Mouse (Mus musculus) heart, embryonic 12.5 days (tissue): ENCODE measurements around the gene Gm3417. TPM values are rescaled to one million over a fixed set of nuclear protein-coding genes. Genes with fewer than 3 reads are reported as not detected.
A peak's percentile ranks its signal among the peaks of the same experiment; 100 is the strongest.
"Not testable (repeated sequence)": the region's sequence is repeated elsewhere in the genome, so short reads cannot be mapped to it uniquely, and the experiment has no call there.

ENCODE experiments used
- ATAC-seq: fragments of 200-750 bp; cut with Nextera tagmentation; 2 replicates; pipeline ENCODE4 v1.8.0; 2017; ENCODE audit warnings: moderate TSS enrichment, moderate library complexity; ENCODE audit not compliant: insufficient number of reproducible peaks, low FRiP score
- H3K27ac ChIP-seq: fragments of 300-500 bp; sonication (generic); 2 replicates; pipeline ENCODE4 v1.5.1; 2016; ENCODE audit warnings: mild to moderate bottlenecking, moderate library complexity; ENCODE audit not compliant: poor library complexity, severe bottlenecking
- H3K27me3 ChIP-seq: fragments of 300-500 bp; sonication (generic); replicated peaks from 2 replicates; pipeline ENCODE4 v1.6.1; 2016; ENCODE audit warnings: mild to moderate bottlenecking, moderate library complexity
- H3K36me3 ChIP-seq: fragments of 300-500 bp; sonication (generic); 2 replicates; pipeline ENCODE4 v1.6.1; 2016; ENCODE audit warnings: mild to moderate bottlenecking, moderate library complexity
- H3K4me1 ChIP-seq: fragments of 300-500 bp; sonication (generic); replicated peaks from 2 replicates; pipeline ENCODE4 v1.6.1; 2016; ENCODE audit warnings: mild to moderate bottlenecking
- H3K4me2 ChIP-seq: fragments of 300-500 bp; sonication (generic); 2 replicates; pipeline ENCODE4 v1.6.1; 2016; ENCODE audit warnings: mild to moderate bottlenecking, moderate library complexity
- H3K4me3 ChIP-seq: fragments of 300-500 bp; sonication (generic); 2 replicates; pipeline ENCODE4 v1.5.1; 2016; ENCODE audit warnings: mild to moderate bottlenecking
- H3K9ac ChIP-seq: fragments of 300-500 bp; sonication (generic); 2 replicates; pipeline ENCODE4 v1.6.1; 2016; ENCODE audit warnings: mild to moderate bottlenecking, moderate library complexity
- H3K9me3 ChIP-seq: fragments of 300-500 bp; sonication (generic); replicated peaks from 2 replicates; pipeline ENCODE4 v1.6.1; 2016; ENCODE audit warnings: mild to moderate bottlenecking, moderate library complexity
- whole genome bisulfite sequencing: fragments of 180-500 bp; shearing (Covaris S2); methylation state at CpG from one replicate; pipeline ENCODE4 v1.1.7; 2016; 5-methylcytosine and 5-hydroxymethylcytosine counted together
- polyA plus RNA-seq: library from polyadenylated mRNA; unstranded; fragments of >200 nt; fragmentation: Nextera tagmentation; extraction: Ambion mirVana; gene quantifications from 2 replicates; pipeline ENCODE4 v1.2.1, GENCODE M21; 2016

Gene Gm3417
- 0.42 TPM in 1 of 2 replicates, not detected in the other for polyA plus RNA-seq

DNA sequence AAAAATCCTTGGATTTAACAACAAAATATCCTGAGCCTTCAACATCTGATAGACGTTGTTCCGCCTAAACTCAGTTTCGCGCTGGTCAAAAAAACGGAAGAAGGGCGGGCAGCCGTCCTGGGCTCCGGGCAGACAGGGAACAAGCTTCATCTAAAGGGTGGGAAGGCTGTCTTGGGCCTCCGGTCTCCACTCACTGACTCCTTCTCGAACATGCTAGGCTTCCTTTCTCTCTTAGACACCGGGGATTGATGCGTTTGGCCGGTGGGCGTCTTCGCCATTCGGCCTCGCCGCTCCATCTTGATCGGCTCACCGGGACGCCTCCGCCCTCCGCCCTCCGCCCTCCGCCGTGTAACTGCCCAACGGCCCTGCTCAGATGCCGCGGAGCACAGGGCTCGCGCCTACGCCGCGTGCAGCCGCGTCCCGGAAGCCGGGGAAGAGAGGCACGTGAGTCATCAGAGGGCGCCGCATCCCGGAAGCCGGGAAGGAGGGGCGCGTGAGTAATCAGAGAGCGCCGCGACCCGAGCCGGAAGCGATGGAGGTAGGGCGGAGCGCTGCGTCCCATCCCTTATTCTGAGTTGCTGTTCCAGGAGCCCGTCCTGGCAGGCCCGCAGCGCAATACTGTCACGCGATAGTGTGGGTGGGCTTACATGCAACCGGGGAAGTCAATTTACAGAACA is at the start of gene Gm3417, which contains the start of gene 9030025P20Rik:
TSS of gene Gm3417 (minus strand) at position 429 of the 677 bp plus-strand sequence.
TSS of gene 9030025P20Rik (plus strand) at position 107 of the 677 bp plus-strand sequence.
- H3K27me3 ChIP-seq, H3K27ac ChIP-seq, H3K4me3 ChIP-seq, H3K36me3 ChIP-seq, H3K4me2 ChIP-seq, H3K9ac ChIP-seq, H3K9me3 ChIP-seq, H3K4me1 ChIP-seq: not testable (repeated sequence)
- ATAC-seq, result peak; percentile 99
- no CpG with 5 or more reads among the region's 60 CpGs for WGBS

DNA sequence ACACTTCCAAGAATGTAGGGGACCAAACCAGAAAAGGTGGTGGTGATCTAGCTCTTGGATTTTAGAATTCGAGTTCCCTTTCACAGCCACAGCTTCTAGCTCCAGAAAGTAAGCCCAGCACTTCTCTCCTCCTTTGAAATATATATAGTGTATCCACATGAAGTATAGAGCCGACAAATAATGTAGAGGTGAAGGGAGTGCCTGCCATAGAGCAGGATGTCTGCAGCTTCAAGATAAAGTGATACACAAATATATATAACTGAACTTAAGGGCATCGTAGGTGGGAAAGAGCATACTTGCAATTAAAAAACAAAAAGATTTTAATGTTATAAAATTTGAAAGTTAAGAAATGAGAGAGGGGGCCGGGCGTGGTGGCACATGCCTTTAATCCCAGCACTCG is 46.9 kb upstream of the Gm3417 start:
- H3K9ac ChIP-seq, H3K4me2 ChIP-seq, H3K36me3 ChIP-seq, H3K4me1 ChIP-seq, H3K9me3 ChIP-seq, H3K4me3 ChIP-seq, ATAC-seq, H3K27me3 ChIP-seq, H3K27ac ChIP-seq: not testable (repeated sequence)
- WGBS, result no CpG with 5 or more reads among the region's 6 CpGs

DNA sequence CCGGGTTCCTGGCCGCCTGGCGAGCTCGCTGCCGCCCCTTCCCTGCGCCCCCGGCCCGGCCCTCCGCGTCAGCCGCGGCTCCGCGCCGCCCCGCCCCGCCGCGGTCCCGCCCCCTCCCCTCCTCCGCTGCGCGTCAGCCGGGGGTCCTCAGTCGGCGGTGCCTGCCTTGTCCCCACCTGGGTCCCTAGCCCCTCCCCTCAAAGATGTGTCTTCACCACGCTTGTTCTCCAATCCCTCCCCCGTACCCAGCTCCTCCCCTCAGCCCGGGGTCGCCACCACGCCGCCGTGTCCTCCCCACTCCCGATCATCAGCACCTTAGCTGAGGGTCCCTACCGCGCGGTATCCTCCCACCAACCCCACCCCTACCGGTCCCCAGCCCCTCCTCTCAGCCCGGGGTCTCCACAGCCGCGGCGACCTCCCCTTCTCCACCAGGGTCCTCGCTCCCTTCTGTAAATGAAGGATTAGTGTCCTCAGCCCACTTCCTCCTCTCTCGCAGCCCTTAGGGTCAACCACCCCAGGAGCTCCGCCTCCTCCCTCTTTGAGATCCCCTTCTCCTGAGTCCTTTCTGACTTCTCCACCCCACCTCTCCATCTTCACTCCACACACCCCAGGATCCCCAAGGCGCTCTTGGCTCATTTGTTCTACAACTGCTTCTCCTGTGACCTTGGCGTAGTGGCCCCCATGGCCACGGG is 46.1 kb upstream of the Gm3417 start:
- not testable (repeated sequence) for H3K27me3 ChIP-seq, H3K9me3 ChIP-seq, H3K36me3 ChIP-seq, H3K4me1 ChIP-seq, H3K9ac ChIP-seq, H3K27ac ChIP-seq, H3K4me3 ChIP-seq, H3K4me2 ChIP-seq
- WGBS, result no CpG with 5 or more reads among the region's 48 CpGs
- ATAC-seq, result peak; percentile 82

DNA sequence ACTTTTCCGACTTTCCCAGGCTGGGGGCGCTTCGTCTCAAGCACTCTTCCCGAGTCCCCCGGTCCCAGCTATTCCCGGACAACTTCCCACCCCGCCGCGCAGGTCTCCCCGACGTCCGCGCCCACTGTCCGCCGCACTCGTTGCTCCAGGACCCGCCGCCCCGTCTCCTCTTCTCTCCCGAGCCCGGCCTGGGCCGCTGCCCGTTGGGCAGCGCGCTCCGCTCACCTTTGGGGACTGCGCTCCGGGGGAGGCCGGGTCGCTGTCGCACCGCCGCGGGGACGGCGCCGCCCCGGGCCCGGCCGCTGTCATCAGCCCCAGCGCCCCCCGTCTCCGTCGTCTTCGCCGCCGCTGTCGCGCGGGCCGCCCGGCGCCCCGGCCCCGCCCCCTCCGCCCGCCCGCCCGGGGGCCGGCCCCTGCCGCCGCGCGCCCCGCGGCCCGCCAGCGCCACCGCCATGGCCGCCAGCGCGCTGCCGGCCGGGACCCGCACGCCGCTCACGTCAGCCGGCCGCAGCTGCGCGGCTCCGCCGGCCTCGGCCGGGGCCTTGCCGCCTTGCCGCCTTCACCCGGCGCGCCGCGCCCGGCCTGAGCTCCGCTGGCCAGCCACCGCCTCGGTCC is 45.4 kb upstream of the Gm3417 start:
- ATAC-seq, result peak; percentile 87
- not testable (repeated sequence) for H3K36me3 ChIP-seq, H3K4me3 ChIP-seq, H3K9me3 ChIP-seq, H3K4me2 ChIP-seq, H3K27ac ChIP-seq, H3K4me1 ChIP-seq, H3K9ac ChIP-seq, H3K27me3 ChIP-seq
- no CpG with 5 or more reads among the region's 97 CpGs for WGBS

- ATAC-seq, H3K36me3 ChIP-seq, H3K27me3 ChIP-seq, H3K4me2 ChIP-seq, H3K9me3 ChIP-seq, H3K4me3 ChIP-seq, H3K4me1 ChIP-seq, H3K27ac ChIP-seq: not testable (repeated sequence)
- WGBS, result 80% methylated on average over 3 of the region's 3 CpGs
- 0 out of 2 replicates have a peak overlapping the region, but pooled peaks have one; percentile 41 for H3K9ac ChIP-seq
These were observed 43.1 kb upstream of the Gm3417 start for GRCm38 (mm10) chr17:15021503-15022220.

GRCm38 (mm10) chr17:15009706-15010413 is 31.3 kb upstream of the Gm3417 start, which contains the start of gene Gm3435:
TSS of gene Gm3435 (plus strand) at chr17:15010176.
- H3K4me2 ChIP-seq, H3K9me3 ChIP-seq, H3K4me3 ChIP-seq, H3K27me3 ChIP-seq, H3K9ac ChIP-seq, H3K36me3 ChIP-seq, H3K27ac ChIP-seq, H3K4me1 ChIP-seq: not testable (repeated sequence)
- ATAC-seq, result peak; percentile 97
- no CpG with 5 or more reads among the region's 60 CpGs for WGBS

DNA sequence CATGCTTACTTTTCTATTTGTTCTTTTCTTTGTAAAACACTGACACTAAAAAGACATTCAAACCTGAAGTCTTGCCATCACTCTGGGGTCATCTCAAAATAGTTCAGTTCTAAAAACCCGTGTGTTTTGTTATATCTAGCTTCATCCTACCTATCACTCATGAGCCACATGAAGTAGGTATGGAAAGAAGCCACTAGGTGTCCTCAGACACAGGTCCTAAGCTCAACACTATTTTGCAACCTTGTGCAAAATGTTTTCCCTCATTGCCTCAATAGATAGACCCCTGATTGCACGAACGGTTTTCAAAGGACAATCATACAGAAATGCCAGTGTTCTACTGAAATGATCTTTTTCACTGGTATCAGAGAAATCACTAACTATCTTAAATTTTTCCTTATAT is 30.5 kb upstream of the Gm3417 start:
- not testable (repeated sequence) for H3K4me1 ChIP-seq, H3K4me3 ChIP-seq, H3K9ac ChIP-seq, H3K36me3 ChIP-seq, H3K27ac ChIP-seq, H3K4me2 ChIP-seq, H3K9me3 ChIP-seq, H3K27me3 ChIP-seq
- 0 out of 2 replicates have a peak, but pooled peaks have one; percentile 34 for ATAC-seq
- WGBS, result no CpG with 5 or more reads among the region's 3 CpGs

DNA sequence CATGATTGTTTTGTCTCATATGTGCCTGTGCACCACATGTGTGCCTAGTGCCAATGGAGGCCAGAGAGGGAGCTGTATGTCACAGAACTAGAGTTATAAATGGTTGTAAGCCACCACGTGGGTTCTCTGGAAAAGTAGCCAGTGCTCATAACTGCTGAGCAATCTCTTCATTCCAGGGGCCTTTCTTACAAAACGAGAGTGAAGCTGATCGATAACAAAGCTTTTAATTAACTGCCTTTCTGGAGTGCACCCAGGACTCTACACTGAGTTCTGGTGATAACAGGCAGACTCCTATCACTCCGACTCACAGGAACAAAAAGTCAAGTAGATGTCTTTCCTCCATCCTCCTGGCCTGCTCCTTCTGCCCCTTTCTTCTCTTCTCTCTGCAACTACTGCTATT is 21.5 kb upstream of the Gm3417 start:
- H3K4me1 ChIP-seq, H3K27ac ChIP-seq, H3K27me3 ChIP-seq, H3K4me2 ChIP-seq, H3K9me3 ChIP-seq, H3K4me3 ChIP-seq, H3K36me3 ChIP-seq, H3K9ac ChIP-seq: not testable (repeated sequence)
- ATAC-seq, result 0 out of 2 replicates have a peak, but pooled peaks have one; percentile 4
- no CpG with 5 or more reads among the region's 4 CpGs for WGBS

DNA sequence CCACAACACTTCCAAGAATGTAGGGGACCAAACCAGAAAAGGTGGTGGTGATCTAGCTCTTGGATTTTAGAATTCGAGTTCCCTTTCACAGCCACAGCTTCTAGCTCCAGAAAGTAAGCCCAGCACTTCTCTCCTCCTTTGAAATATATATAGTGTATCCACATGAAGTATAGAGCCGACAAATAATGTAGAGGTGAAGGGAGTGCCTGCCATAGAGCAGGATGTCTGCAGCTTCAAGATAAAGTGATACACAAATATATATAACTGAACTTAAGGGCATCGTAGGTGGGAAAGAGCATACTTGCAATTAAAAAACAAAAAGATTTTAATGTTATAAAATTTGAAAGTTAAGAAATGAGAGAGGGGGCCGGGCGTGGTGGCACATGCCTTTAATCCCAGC is 15.6 kb upstream of the Gm3417 start:
- H3K27me3 ChIP-seq, H3K4me3 ChIP-seq, H3K9me3 ChIP-seq, H3K36me3 ChIP-seq, H3K27ac ChIP-seq, ATAC-seq, H3K9ac ChIP-seq, H3K4me1 ChIP-seq, H3K4me2 ChIP-seq: not testable (repeated sequence)
- no CpG with 5 or more reads among the region's 5 CpGs for WGBS

- H3K4me1 ChIP-seq, H3K9ac ChIP-seq, H3K27ac ChIP-seq, H3K4me3 ChIP-seq, H3K4me2 ChIP-seq, H3K9me3 ChIP-seq, H3K27me3 ChIP-seq, H3K36me3 ChIP-seq: not testable (repeated sequence)
- no CpG with 5 or more reads among the region's 47 CpGs for WGBS
- peak; percentile 86 for ATAC-seq
These were observed 14.7 kb upstream of the Gm3417 start for GRCm38 (mm10) chr17:14993139-14993832.
